Mouse (Mus musculus): Measurements from ENCODE around the gene Phactr3. TPM values are rescaled to one million over a fixed set of nuclear protein-coding genes. Genes with fewer than 3 reads are reported as not detected.

Gene Phactr3
- polyA plus RNA-seq, 1 experiment from 2014 or later: 62.5 TPM

GRCm38 (mm10) chr2:178240886-178241285, 122.1 kb downstream of the Phactr3 start:
- Histone ChIP-seq H3K9ac (replicated peaks; ENCODE audit: low read length) (no peak overlapping the region), H3K4me2 (ENCODE audit: low read length) (no peak overlapping the region), H3K36me3 (ENCODE audit: control insufficient read depth, insufficient read depth, low read length) (no peaks in the 10 kb centered on the region), H3K4me3 (replicated peaks; ENCODE audit: low read depth, low read length) (no peak overlapping the region), H3K27ac (replicated peaks; ENCODE audit: low read depth, low read length) (no peak overlapping the region), H3K9me3 (ENCODE audit: control insufficient read depth, low read length) (no peaks in the 10 kb centered on the region), H3K27me3 (ENCODE audit: control insufficient read depth, insufficient read depth, low read length) (no peaks in the 10 kb centered on the region), H3K4me1 (ENCODE audit: control insufficient read depth, insufficient read depth, low read length) (peaks cover 7% of the 10 kb centered on the region; the same call in 1 of the 2 replicates)
- WGBS: 58% methylated on average over 8 of the region's 8 CpGs
- DNase-seq: no peak
- no peak for ATAC-seq (ENCODE audit: low FRiP score, low TSS enrichment)

- no peaks in the 10 kb centered on the region for H3K27me3 ChIP-seq (ENCODE audit: control insufficient read depth, insufficient read depth, low read length)
- H3K4me1 ChIP-seq (ENCODE audit: control insufficient read depth, insufficient read depth, low read length): peaks cover 7% of the 10 kb centered on the region; the same call in 1 of the 2 replicates
- no peak overlapping the region for H3K4me2 ChIP-seq (ENCODE audit: low read length)
- ATAC-seq (ENCODE audit: low FRiP score, low TSS enrichment): peak; percentile 46; the same call in 1 of the 2 replicates
- H3K9ac ChIP-seq (replicated peaks; ENCODE audit: low read length): no peak overlapping the region
- no peaks in the 10 kb centered on the region for H3K9me3 ChIP-seq (ENCODE audit: control insufficient read depth, low read length)
- H3K27ac ChIP-seq (replicated peaks; ENCODE audit: low read depth, low read length): no peak overlapping the region; the same call in 1 of the 2 replicates
- H3K36me3 ChIP-seq (ENCODE audit: control insufficient read depth, insufficient read depth, low read length): no peaks in the 10 kb centered on the region
- peak; percentile 28 for DNase-seq
- WGBS: 62% methylated on average over 3 of the region's 3 CpGs
- H3K4me3 ChIP-seq (replicated peaks; ENCODE audit: low read depth, low read length): no peak overlapping the region
Observed at GRCm38 (mm10) chr2:178241374-178241773, 122.6 kb downstream of the Phactr3 start.

- DNase-seq (no peak), ATAC-seq (ENCODE audit: low FRiP score, low TSS enrichment) (no peak)
- no peaks in the 10 kb centered on the region for H3K36me3 ChIP-seq (ENCODE audit: control insufficient read depth, insufficient read depth, low read length)
- H3K4me3 ChIP-seq (replicated peaks; ENCODE audit: low read depth, low read length): no peak overlapping the region
- no peaks in the 10 kb centered on the region for H3K9me3 ChIP-seq (ENCODE audit: control insufficient read depth, low read length)
- H3K27me3 ChIP-seq (ENCODE audit: control insufficient read depth, insufficient read depth, low read length): no peaks in the 10 kb centered on the region
- 89% methylated on average over 3 of the region's 3 CpGs for WGBS
- H3K27ac ChIP-seq (replicated peaks; ENCODE audit: low read depth, low read length): no peak overlapping the region
- H3K9ac ChIP-seq (replicated peaks; ENCODE audit: low read length): no peak overlapping the region
- peaks cover 7% of the 10 kb centered on the region; the same call in 1 of the 2 replicates for H3K4me1 ChIP-seq (ENCODE audit: control insufficient read depth, insufficient read depth, low read length)
- no peak overlapping the region for H3K4me2 ChIP-seq (ENCODE audit: low read length)
Observed at GRCm38 (mm10) chr2:178242996-178243395, 124.2 kb downstream of the Phactr3 start.

GRCm38 (mm10) chr2:178244866-178245265, 126.1 kb downstream of the Phactr3 start:
- no peak overlapping the region for H3K9ac ChIP-seq (replicated peaks; ENCODE audit: low read length)
- no peaks in the 10 kb centered on the region for H3K27me3 ChIP-seq (ENCODE audit: control insufficient read depth, insufficient read depth, low read length)
- no peaks in the 10 kb centered on the region for H3K36me3 ChIP-seq (ENCODE audit: control insufficient read depth, insufficient read depth, low read length)
- DNase-seq (no peak), ATAC-seq (ENCODE audit: low FRiP score, low TSS enrichment) (no peak)
- H3K4me3 ChIP-seq (replicated peaks; ENCODE audit: low read depth, low read length): no peak overlapping the region
- 83% methylated on average over 1 of the region's 1 CpGs for WGBS
- H3K27ac ChIP-seq (replicated peaks; ENCODE audit: low read depth, low read length): no peak overlapping the region
- no peak overlapping the region for H3K4me2 ChIP-seq (ENCODE audit: low read length)
- H3K9me3 ChIP-seq (ENCODE audit: control insufficient read depth, low read length): no peaks in the 10 kb centered on the region
- peaks cover 7% of the 10 kb centered on the region; the same call in 1 of the 2 replicates for H3K4me1 ChIP-seq (ENCODE audit: control insufficient read depth, insufficient read depth, low read length)

GRCm38 (mm10) chr2:178245841-178246240, 127.1 kb downstream of the Phactr3 start:
- H3K9ac ChIP-seq (replicated peaks; ENCODE audit: low read length): no peak overlapping the region
- ATAC-seq (ENCODE audit: low FRiP score, low TSS enrichment) (no peak), DNase-seq (no peak)
- H3K4me3 ChIP-seq (replicated peaks; ENCODE audit: low read depth, low read length): no peak overlapping the region
- no peaks in the 10 kb centered on the region for H3K27me3 ChIP-seq (ENCODE audit: control insufficient read depth, insufficient read depth, low read length)
- 84% methylated on average over 5 of the region's 5 CpGs for WGBS
- H3K9me3 ChIP-seq (ENCODE audit: control insufficient read depth, low read length): no peaks in the 10 kb centered on the region
- H3K36me3 ChIP-seq (ENCODE audit: control insufficient read depth, insufficient read depth, low read length): no peaks in the 10 kb centered on the region
- H3K4me1 ChIP-seq (ENCODE audit: control insufficient read depth, insufficient read depth, low read length): peaks cover 7% of the 10 kb centered on the region; the same call in 1 of the 2 replicates
- H3K27ac ChIP-seq (replicated peaks; ENCODE audit: low read depth, low read length): no peak overlapping the region
- no peak overlapping the region for H3K4me2 ChIP-seq (ENCODE audit: low read length)

- H3K9me3 ChIP-seq (ENCODE audit: control insufficient read depth, low read length): no peaks in the 10 kb centered on the region
- 56% methylated on average over 4 of the region's 4 CpGs for WGBS
- no peak overlapping the region for H3K4me2 ChIP-seq (ENCODE audit: low read length)
- no peaks in the 10 kb centered on the region for H3K27me3 ChIP-seq (ENCODE audit: control insufficient read depth, insufficient read depth, low read length)
- no peak overlapping the region for H3K9ac ChIP-seq (replicated peaks; ENCODE audit: low read length)
- no peaks in the 10 kb centered on the region for H3K36me3 ChIP-seq (ENCODE audit: control insufficient read depth, insufficient read depth, low read length)
- H3K27ac ChIP-seq (replicated peaks; ENCODE audit: low read depth, low read length): no peak overlapping the region
- DNase-seq (no peak), ATAC-seq (ENCODE audit: low FRiP score, low TSS enrichment) (peak; percentile 17; the same call in 1 of the 2 replicates)
- no peak overlapping the region for H3K4me3 ChIP-seq (replicated peaks; ENCODE audit: low read depth, low read length)
- H3K4me1 ChIP-seq (ENCODE audit: control insufficient read depth, insufficient read depth, low read length): no peaks in the 10 kb centered on the region
Observed at GRCm38 (mm10) chr2:178246767-178247166, 128.0 kb downstream of the Phactr3 start.

- no peak overlapping the region for H3K4me2 ChIP-seq (ENCODE audit: low read length)
- DNase-seq (no peak), ATAC-seq (ENCODE audit: low FRiP score, low TSS enrichment) (no peak)
- H3K27me3 ChIP-seq (ENCODE audit: control insufficient read depth, insufficient read depth, low read length): no peaks in the 10 kb centered on the region
- H3K9me3 ChIP-seq (ENCODE audit: control insufficient read depth, low read length): no peaks in the 10 kb centered on the region
- H3K4me3 ChIP-seq (replicated peaks; ENCODE audit: low read depth, low read length): no peak overlapping the region
- H3K36me3 ChIP-seq (ENCODE audit: control insufficient read depth, insufficient read depth, low read length): no peaks in the 10 kb centered on the region
- H3K4me1 ChIP-seq (ENCODE audit: control insufficient read depth, insufficient read depth, low read length): no peaks in the 10 kb centered on the region
- no peak overlapping the region for H3K9ac ChIP-seq (replicated peaks; ENCODE audit: low read length)
- 79% methylated on average over 8 of the region's 8 CpGs for WGBS
- H3K27ac ChIP-seq (replicated peaks; ENCODE audit: low read depth, low read length): no peak overlapping the region
Observed at GRCm38 (mm10) chr2:178247274-178247673, 128.5 kb downstream of the Phactr3 start.

- H3K36me3 ChIP-seq (ENCODE audit: control insufficient read depth, insufficient read depth, low read length): peaks cover 19% of the 10 kb centered on the region
- peaks cover 7% of the 10 kb centered on the region for H3K4me1 ChIP-seq (ENCODE audit: control insufficient read depth, insufficient read depth, low read length)
- peak; percentile 74 for DNase-seq
- no peak overlapping the region for H3K9ac ChIP-seq (replicated peaks; ENCODE audit: low read length)
- H3K4me2 ChIP-seq (ENCODE audit: low read length): no peak overlapping the region
- 1% methylated on average over 3 of the region's 3 CpGs for WGBS
- peak overlapping the region; percentile 49; the same call in 1 of the 2 replicates for H3K27ac ChIP-seq (replicated peaks; ENCODE audit: low read depth, low read length)
- H3K27me3 ChIP-seq (ENCODE audit: control insufficient read depth, insufficient read depth, low read length): no peaks in the 10 kb centered on the region
- ATAC-seq (ENCODE audit: low FRiP score, low TSS enrichment): peak; percentile 73
- H3K9me3 ChIP-seq (ENCODE audit: control insufficient read depth, low read length): no peaks in the 10 kb centered on the region
- H3K4me3 ChIP-seq (replicated peaks; ENCODE audit: low read depth, low read length): no peak overlapping the region
Observed at GRCm38 (mm10) chr2:178257117-178257825, 138.5 kb downstream of the Phactr3 start.

GRCm38 (mm10) chr2:178257986-178258555, 139.3 kb downstream of the Phactr3 start:
- no peak overlapping the region for H3K4me3 ChIP-seq (replicated peaks; ENCODE audit: low read depth, low read length)
- no peak for ATAC-seq (ENCODE audit: low FRiP score, low TSS enrichment)

More at GRCm38 (mm10) chr2:178257986-178258555, 139.3 kb downstream of the Phactr3 start:
- Histone ChIP-seq H3K36me3 (ENCODE audit: control insufficient read depth, insufficient read depth, low read length) (peaks cover 19% of the 10 kb centered on the region), H3K9ac (replicated peaks; ENCODE audit: low read length) (no peak overlapping the region), H3K4me1 (ENCODE audit: control insufficient read depth, insufficient read depth, low read length) (peaks cover 7% of the 10 kb centered on the region), H3K27ac (replicated peaks; ENCODE audit: low read depth, low read length) (no peak overlapping the region), H3K27me3 (ENCODE audit: control insufficient read depth, insufficient read depth, low read length) (no peaks in the 10 kb centered on the region), H3K9me3 (ENCODE audit: control insufficient read depth, low read length) (no peaks in the 10 kb centered on the region), H3K4me2 (ENCODE audit: low read length) (no peak overlapping the region)
- 0% methylated on average over 1 of the region's 2 CpGs for WGBS
- no peak for DNase-seq

All from midbrain, embryonic 14.5 days (tissue).